Mouse (Mus musculus) olfactory bulb, adult 2 months (tissue): ENCODE data around the gene Lck.
"Not testable (repeated sequence)": the region's sequence is repeated elsewhere in the genome, so short reads cannot be mapped to it uniquely, and the experiment has no call there.

Source experiments
- CTCF ChIP-seq: fragments of 200-500 bp; IDR thresholded peaks from 2 replicates; pipeline ENCODE4 v1.5.1; 2012; ENCODE audit warnings: low read depth, mild to moderate bottlenecking, low read length, moderate library complexity; ENCODE audit not compliant: insufficient read depth
- POLR2A ChIP-seq: fragments of 200-500 bp; IDR thresholded peaks from 2 replicates; pipeline ENCODE4 v1.6.1; 2012; ENCODE audit warnings: mild to moderate bottlenecking, low read depth, low read length, moderate library complexity; ENCODE audit not compliant: insufficient read depth

DNA sequence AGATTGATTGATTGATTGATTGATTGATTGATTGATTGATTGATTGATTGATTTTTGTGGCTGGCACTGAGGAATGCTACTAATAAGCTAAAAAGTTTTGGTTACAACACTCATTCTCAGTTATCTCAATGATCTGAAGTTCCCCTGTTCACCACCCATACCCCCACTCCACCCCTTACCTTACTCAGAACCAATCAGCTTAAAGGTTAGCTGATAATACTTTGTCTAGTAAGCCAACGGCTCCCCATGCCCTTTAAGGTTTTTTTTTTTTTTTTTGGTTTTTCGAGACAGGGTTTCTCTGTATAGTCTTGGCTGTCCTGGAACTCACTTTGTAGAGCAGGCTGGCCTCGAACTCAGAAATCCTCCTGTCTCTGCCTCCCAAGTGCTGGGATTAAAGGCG, 25.8 kb downstream of the Lck start:
- not testable (repeated sequence) for TF ChIP-seq POLR2A, CTCF
